Mouse (Mus musculus) liver, adult 2 months (tissue): ENCODE measurements around the gene Sfxn5.

Experiments used
- CTCF ChIP-seq: fragments of 200-500 bp; IDR thresholded peaks from 2 replicates; pipeline ENCODE4 v1.5.1; 2011; ENCODE audit warnings: low read depth, low read length, control low read depth
- POLR2A ChIP-seq: fragments of 200-500 bp; IDR thresholded peaks from 2 replicates; pipeline ENCODE4 v1.6.1; 2011; ENCODE audit warnings: low read length, control low read depth; ENCODE audit not compliant: insufficient read depth; ENCODE audit errors: extremely low read depth

GRCm38 (mm10) chr6:85183951-85184350 is 149.3 kb downstream of the Sfxn5 start:
- no peak for TF ChIP-seq CTCF
- TF ChIP-seq POLR2A = no peak
